Mouse (Mus musculus): ENCODE measurements around the gene Neu2.

GRCm38 (mm10) chr1:87621146-87621857, 111.6 kb downstream of the Neu2 start:
- TF ChIP-seq CTCF (IDR thresholded peaks at IDR 0.05; ENCODE audit: low read depth, low read length) = no peak
- TF ChIP-seq GATA1 (IDR thresholded peaks at IDR 0.05; ENCODE audit: borderline replicate concordance, low read length) = no peak
- TF ChIP-seq TAL1 (conservative IDR thresholded peaks at IDR 0.05; ENCODE audit: low read depth, low read length) = no peak
- no peak for TF ChIP-seq GATA2 (IDR thresholded peaks at IDR 0.05; ENCODE audit: borderline replicate concordance, low read depth, low read length)
